Mouse (Mus musculus) liver, adult 2 months (tissue): Measurements from ENCODE around the gene Prkce. TPM values are rescaled to one million over a fixed set of nuclear protein-coding genes. Genes with fewer than 3 reads are reported as not detected.

Source experiments
- DNase-seq: peaks from one replicate; pipeline ENCODE4 v3.0.0-alpha.2; 2011; ENCODE audit warnings: low read depth, low spot score; ENCODE audit errors: extremely low read depth
- H3K27ac ChIP-seq: fragments of 200-500 bp; replicated peaks from 2 replicates; pipeline ENCODE4 v1.5.1; 2012; ENCODE audit warnings: low read depth, mild to moderate bottlenecking, control low read depth, inconsistent platforms, low read length; ENCODE audit not compliant: insufficient read depth
- H3K27me3 ChIP-seq: fragments of 200-500 bp; 2 replicates; pipeline ENCODE4 v1.6.1; 2012; ENCODE audit warnings: mild to moderate bottlenecking, moderate library complexity, low read length, inconsistent platforms; ENCODE audit not compliant: control insufficient read depth, insufficient read depth
- H3K36me3 ChIP-seq: fragments of 200-500 bp; 2 replicates; pipeline ENCODE4 v1.6.1; 2012; ENCODE audit warnings: low read length, inconsistent platforms; ENCODE audit not compliant: control insufficient read depth, insufficient read depth
- H3K4me1 ChIP-seq: fragments of 200-500 bp; 2 replicates; pipeline ENCODE4 v1.6.1; 2011; ENCODE audit warnings: low read length; ENCODE audit not compliant: control insufficient read depth, insufficient read depth
- H3K4me3 ChIP-seq: fragments of 200-500 bp; 2 replicates; pipeline ENCODE4 v1.5.1; 2011; ENCODE audit warnings: low read depth, mild to moderate bottlenecking, control low read depth, low read length, moderate library complexity; ENCODE audit not compliant: insufficient read depth
- H3K79me2 ChIP-seq: fragments of 200-500 bp; 2 replicates; pipeline ENCODE4 v1.6.1; 2012; ENCODE audit warnings: inconsistent platforms, mild to moderate bottlenecking, low read length, moderate library complexity; ENCODE audit not compliant: control insufficient read depth, insufficient read depth
- H3K9ac ChIP-seq: fragments of 200-500 bp; 2 replicates; pipeline ENCODE4 v1.6.1; 2012; ENCODE audit warnings: low read depth, mild to moderate bottlenecking, control low read depth, inconsistent platforms, low read length
- CTCF ChIP-seq: fragments of 200-500 bp; IDR thresholded peaks from 2 replicates; pipeline ENCODE4 v1.5.1; 2011; ENCODE audit warnings: low read depth, low read length, control low read depth
- POLR2A ChIP-seq: fragments of 200-500 bp; IDR thresholded peaks from 2 replicates; pipeline ENCODE4 v1.6.1; 2011; ENCODE audit warnings: low read length, control low read depth; ENCODE audit not compliant: insufficient read depth; ENCODE audit errors: extremely low read depth
- WGBS: fragments of 180-500 bp; shearing (Covaris S2); methylation state at CpG from one replicate; pipeline ENCODE4 v1.1.7; 2018; 5-methylcytosine and 5-hydroxymethylcytosine counted together
- polyA plus RNA-seq: library from polyadenylated mRNA; depleted of rRNA; stranded (reverse); fragments of >200 nt; gene quantifications from 2 replicates; pipeline ENCODE4 v1.2.3, GENCODE M21; 2012
- total RNA-seq: library from RNA; depleted of rRNA; stranded (reverse); fragments of >200 nt; gene quantifications from 2 replicates; pipeline ENCODE4 v1.2.3, GENCODE M21; 2014

Prkce gene
- total and polyA plus RNA-seq, 2 experiments = 2.0 to 6.4 TPM

GRCm38 (mm10) chr17:86379405-86380137 is 212.0 kb downstream of the Prkce start:
- 0 out of 2 replicates have a peak, but pooled peaks cover 4% of the 10 kb centered on the region for H3K79me2 ChIP-seq
- H3K9ac ChIP-seq = no peak overlapping the region
- WGBS = 75% methylated on average over 17 of the region's 17 CpGs
- H3K4me1 ChIP-seq = no peaks in the 10 kb centered on the region
- no peaks in the 10 kb centered on the region for H3K36me3 ChIP-seq
- H3K27me3 ChIP-seq = no peaks in the 10 kb centered on the region
- no peak for TF ChIP-seq CTCF
- no peak for TF ChIP-seq POLR2A
- H3K4me3 ChIP-seq = no peak overlapping the region
- no peak overlapping the region for H3K27ac ChIP-seq
- DNase-seq = no peak

- Histone ChIP-seq H3K27me3 (no peaks in the 10 kb centered on the region), H3K4me3 (no peak overlapping the region), H3K27ac (no peak overlapping the region), H3K9ac (no peak overlapping the region), H3K79me2 (0 out of 2 replicates have a peak, but pooled peaks cover under 1% of the 10 kb centered on the region), H3K36me3 (no peaks in the 10 kb centered on the region), H3K4me1 (no peaks in the 10 kb centered on the region; the same call in 1 of the 2 replicates)
- DNase-seq = no peak
- WGBS = over 99% methylated on average over 9 of the region's 9 CpGs
- TF ChIP-seq POLR2A (no peak), CTCF (no peak)
Measured at GRCm38 (mm10) chr17:86381464-86381863, 213.9 kb downstream of the Prkce start.

GRCm38 (mm10) chr17:86382885-86383284 is 215.3 kb downstream of the Prkce start:
- no peak overlapping the region for H3K9ac ChIP-seq
- H3K36me3 ChIP-seq = no peaks in the 10 kb centered on the region
- no peak for DNase-seq
- TF ChIP-seq POLR2A (no peak), CTCF (no peak)
- no peak overlapping the region for H3K4me3 ChIP-seq
- no peak overlapping the region for H3K27ac ChIP-seq
- H3K27me3 ChIP-seq = no peaks in the 10 kb centered on the region
- no peaks in the 10 kb centered on the region; the same call in 1 of the 2 replicates for H3K4me1 ChIP-seq
- WGBS = 34% methylated on average over 2 of the region's 2 CpGs
- H3K79me2 ChIP-seq = no peaks in the 10 kb centered on the region

DNA sequence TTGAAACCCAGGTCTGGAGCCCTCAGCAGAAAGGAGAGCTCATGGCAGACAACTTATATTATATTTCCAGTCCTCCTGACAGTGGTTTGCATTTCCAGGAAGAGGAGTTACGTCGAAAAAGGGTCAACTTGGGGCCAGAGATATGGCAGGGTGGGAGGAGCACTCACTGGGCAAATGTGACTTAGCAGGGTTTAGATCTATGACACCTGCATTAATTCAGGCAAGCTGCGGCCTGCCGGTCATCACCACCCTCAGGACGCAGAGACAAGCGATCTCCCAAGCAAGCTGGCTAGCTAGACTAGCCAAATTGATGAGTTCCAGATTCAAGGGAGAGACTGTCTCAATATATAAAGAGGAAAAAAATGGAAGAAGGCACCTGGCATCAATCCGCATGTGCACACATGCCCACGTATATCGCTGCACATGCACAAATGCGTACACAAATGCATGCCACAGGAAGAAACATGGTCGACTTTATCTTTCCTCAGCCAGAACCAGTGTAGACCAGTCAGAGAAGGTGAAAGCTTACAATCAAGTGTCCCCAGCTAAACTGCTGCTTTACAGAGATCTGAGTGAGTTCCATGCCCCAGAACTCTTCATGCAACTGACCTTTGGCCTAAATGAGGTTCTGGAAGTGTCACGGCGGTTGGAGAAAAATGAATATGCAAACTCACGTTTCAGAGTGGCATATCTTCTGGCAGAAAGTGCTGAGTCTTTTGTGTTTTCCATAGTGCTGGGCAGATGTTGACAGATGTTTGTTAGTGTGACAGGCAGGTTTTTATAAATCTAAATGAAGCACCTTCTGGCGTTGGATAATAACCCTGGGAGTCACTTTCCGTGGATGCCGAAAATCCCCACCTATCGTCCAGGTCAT is 216.4 kb downstream of the Prkce start:
- TF ChIP-seq POLR2A (no peak), CTCF (no peak)
- DNase-seq = no peak
- Histone ChIP-seq H3K36me3 (no peaks in the 10 kb centered on the region), H3K9ac (no peak overlapping the region), H3K79me2 (no peaks in the 10 kb centered on the region), H3K27ac (peak overlapping the region; percentile 14; the same call in 1 of the 2 replicates), H3K4me3 (no peak overlapping the region), H3K4me1 (no peaks in the 10 kb centered on the region; the same call in 1 of the 2 replicates), H3K27me3 (no peaks in the 10 kb centered on the region)
- WGBS = 82% methylated on average over 18 of the region's 18 CpGs

DNA sequence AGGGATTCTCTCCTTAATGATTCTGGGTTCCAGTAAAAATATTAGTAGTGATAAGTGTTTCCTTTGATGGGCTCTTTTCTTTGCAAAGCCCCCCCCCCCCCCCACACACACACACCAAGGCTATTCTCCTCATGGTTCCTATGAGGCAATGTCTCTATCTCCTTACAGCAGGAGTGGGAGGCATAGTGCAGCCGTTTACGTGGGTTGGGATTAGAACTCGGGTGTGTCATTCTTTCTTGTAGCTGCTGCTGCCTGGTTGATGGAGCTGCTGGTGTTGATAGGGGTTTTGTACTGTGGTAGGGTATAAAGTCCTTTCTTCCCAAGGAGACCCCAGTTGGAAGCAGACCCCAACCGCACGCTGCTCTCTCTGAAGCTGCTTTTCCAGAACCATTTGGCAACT is 224.9 kb downstream of the Prkce start:
- H3K36me3 ChIP-seq = no peaks in the 10 kb centered on the region
- WGBS = 92% methylated on average over 5 of the region's 5 CpGs
- peaks cover 20% of the 10 kb centered on the region for H3K4me1 ChIP-seq
- H3K27me3 ChIP-seq = no peaks in the 10 kb centered on the region
- DNase-seq = no peak
- no peak overlapping the region for H3K4me3 ChIP-seq
- peaks cover 3% of the 10 kb centered on the region; the same call in 1 of the 2 replicates for H3K79me2 ChIP-seq
- H3K27ac ChIP-seq = peak overlapping the region; percentile 69
- TF ChIP-seq CTCF (no peak), POLR2A (no peak)
- peak overlapping the region; percentile 15 for H3K9ac ChIP-seq
